Mouse (Mus musculus) embryo, embryonic 11.5 days (tissue): ENCODE measurements around the gene Gm49337.

Experiments
- DNase-seq: peaks from one replicate; pipeline ENCODE4 v3.0.0-alpha.2; 2012; ENCODE audit warnings: low read depth, low spot score

Gm49337 gene

GRCm38 (mm10) chr4:116173072-116173471 lies at the start of gene Gm49337, which contains the start of gene 1700042G07Rik:
TSS of gene Gm49337 (plus strand) at chr4:116173384.
TSS of gene 1700042G07Rik (plus strand) at chr4:116173372.
- no peak for DNase-seq

- DNase-seq = peak; percentile 88
Observed at GRCm38 (mm10) chr4:116123602-116124519, 49.3 kb upstream of the Gm49337 start, which contains the start of the genes Rad54l and Pomgnt1. TSS of gene Rad54l (minus strand) at chr4:116123690. TSS of gene Pomgnt1 (plus strand) at chr4:116123840.

GRCm38 (mm10) chr4:116125803-116126386 lies 47.3 kb upstream of the Gm49337 start:
- no peak for DNase-seq

GRCm38 (mm10) chr4:116127956-116128355 lies 45.2 kb upstream of the Gm49337 start:
- DNase-seq = no peak

- no peak for DNase-seq
Observed at GRCm38 (mm10) chr4:116133126-116133525, 40.1 kb upstream of the Gm49337 start.

- no peak for DNase-seq
Observed at GRCm38 (mm10) chr4:116134990-116135389, 38.2 kb upstream of the Gm49337 start.

- no peak for DNase-seq
Observed at GRCm38 (mm10) chr4:116137421-116137996, 35.7 kb upstream of the Gm49337 start.

GRCm38 (mm10) chr4:116140801-116141574 lies 32.2 kb upstream of the Gm49337 start:
- DNase-seq = no peak

GRCm38 (mm10) chr4:116141736-116142135 lies 31.4 kb upstream of the Gm49337 start:
- no peak for DNase-seq

GRCm38 (mm10) chr4:116142269-116142668 lies 30.9 kb upstream of the Gm49337 start:
- no peak for DNase-seq

- DNase-seq = no peak
Observed at GRCm38 (mm10) chr4:116143317-116143811, 29.8 kb upstream of the Gm49337 start.

- no peak for DNase-seq
Observed at GRCm38 (mm10) chr4:116143891-116144717, 29.1 kb upstream of the Gm49337 start.

GRCm38 (mm10) chr4:116149812-116150155 lies 23.4 kb upstream of the Gm49337 start:
- no peak for DNase-seq

- DNase-seq = no peak
Observed at GRCm38 (mm10) chr4:116150156-116150861, 22.9 kb upstream of the Gm49337 start.

- no peak for DNase-seq
Observed at GRCm38 (mm10) chr4:116150862-116151221, 22.3 kb upstream of the Gm49337 start.

GRCm38 (mm10) chr4:116151238-116151637 lies 21.9 kb upstream of the Gm49337 start, which contains the start of gene Lurap1:
TSS of gene Lurap1 (minus strand) at chr4:116151338.
- DNase-seq = no peak

GRCm38 (mm10) chr4:116152702-116153101 lies 20.5 kb upstream of the Gm49337 start:
- DNase-seq = no peak

- no peak for DNase-seq
Observed at GRCm38 (mm10) chr4:116157882-116158281, 15.3 kb upstream of the Gm49337 start.

- DNase-seq = no peak
Observed at GRCm38 (mm10) chr4:116159912-116160311, 13.3 kb upstream of the Gm49337 start.

- DNase-seq = no peak
Observed at GRCm38 (mm10) chr4:116160769-116161168, 12.4 kb upstream of the Gm49337 start.
